Mouse (Mus musculus): ENCODE data around the gene Olfr490.

The Olfr490 gene

GRCm38 (mm10) chr7:108288834-108289233 is at the start of gene Olfr490:
Gene Olfr490, minus strand, starts transcription at chr7:108288934.
- no peak for DNase-seq (ENCODE audit: low spot score)

GRCm38 (mm10) chr7:108323574-108323973 is 34.8 kb upstream of the Olfr490 start, which contains the start of gene Olfr492:
Gene Olfr492, minus strand, starts transcription at chr7:108323674.
- no peak for DNase-seq (ENCODE audit: low spot score)

- no peak for DNase-seq (ENCODE audit: low spot score)
Observed at GRCm38 (mm10) chr7:108313151-108313550, 24.4 kb upstream of the Olfr490 start, which contains the start of gene Olfr491. Gene Olfr491, plus strand, starts transcription at chr7:108313451.

- DNase-seq (ENCODE audit: low spot score) = no peak
Observed at GRCm38 (mm10) chr7:108258247-108258646, 30.5 kb downstream of the Olfr490 start, which contains the start of gene Olfr488. Gene Olfr488, minus strand, starts transcription at chr7:108258347.

All from urinary bladder, postnatal 25 days (tissue).